Mouse (Mus musculus): ENCODE results near the gene Ppm1h.

GRCm38 (mm10) chr10:122727228-122727627, 48.7 kb downstream of the Ppm1h start:
- TF ChIP-seq CTCF (IDR thresholded peaks at IDR 0.05; ENCODE audit: low read depth) (no peak), EP300 (IDR thresholded peaks at IDR 0.05; ENCODE audit: low read depth) (no peak)
